Mouse (Mus musculus) urinary bladder, postnatal 36 days (tissue): Measurements from ENCODE around the gene Ube2j2.

Experiments
- DNase-seq, 2 experiments: peaks; one replicate each; pipeline ENCODE4 v3.0.0; 2022; ENCODE audit warnings: low spot score in 2 of 2, mixed read lengths in 1 of 2

Gene Ube2j2

DNA sequence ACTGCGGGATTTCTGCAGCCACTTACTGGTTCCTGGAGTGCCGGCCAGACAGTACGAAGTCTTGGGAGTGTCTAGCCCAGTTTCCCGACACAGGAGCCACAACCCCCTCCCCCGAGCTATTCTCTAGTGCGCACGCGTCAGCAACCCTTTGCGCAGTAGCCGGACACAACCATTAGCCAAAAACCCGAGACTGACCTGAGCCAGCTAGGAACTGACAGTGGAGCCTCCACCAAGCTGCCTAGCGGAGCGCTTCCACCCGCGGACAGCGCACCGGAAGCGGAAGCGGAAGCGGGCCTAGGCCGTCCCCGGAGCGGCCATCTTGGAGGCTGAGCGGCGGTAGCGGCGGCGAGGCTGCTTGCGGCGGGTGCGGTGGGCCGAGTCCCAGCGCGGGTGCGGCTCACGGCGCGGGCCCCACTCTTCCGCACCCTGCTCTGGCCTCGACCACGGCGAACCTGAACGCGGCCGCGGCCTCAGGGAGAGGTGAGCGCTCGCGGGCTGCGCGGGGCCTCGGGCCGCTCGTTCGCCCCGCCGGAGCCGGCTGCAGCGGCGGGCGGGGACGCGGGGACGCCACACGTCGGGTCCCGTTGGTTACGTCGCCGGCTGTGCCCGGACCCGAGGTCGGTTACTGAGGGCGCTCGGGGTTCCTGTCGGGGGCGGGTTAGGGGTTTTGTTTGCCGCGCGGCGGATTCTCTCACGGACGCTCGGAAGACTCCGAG, at the start of gene Ube2j2:
Gene Ube2j2 (plus strand): TSS at position 298 of the 716 bp plus-strand sequence.
- DNase-seq: peak; percentile 98 to 99

DNA sequence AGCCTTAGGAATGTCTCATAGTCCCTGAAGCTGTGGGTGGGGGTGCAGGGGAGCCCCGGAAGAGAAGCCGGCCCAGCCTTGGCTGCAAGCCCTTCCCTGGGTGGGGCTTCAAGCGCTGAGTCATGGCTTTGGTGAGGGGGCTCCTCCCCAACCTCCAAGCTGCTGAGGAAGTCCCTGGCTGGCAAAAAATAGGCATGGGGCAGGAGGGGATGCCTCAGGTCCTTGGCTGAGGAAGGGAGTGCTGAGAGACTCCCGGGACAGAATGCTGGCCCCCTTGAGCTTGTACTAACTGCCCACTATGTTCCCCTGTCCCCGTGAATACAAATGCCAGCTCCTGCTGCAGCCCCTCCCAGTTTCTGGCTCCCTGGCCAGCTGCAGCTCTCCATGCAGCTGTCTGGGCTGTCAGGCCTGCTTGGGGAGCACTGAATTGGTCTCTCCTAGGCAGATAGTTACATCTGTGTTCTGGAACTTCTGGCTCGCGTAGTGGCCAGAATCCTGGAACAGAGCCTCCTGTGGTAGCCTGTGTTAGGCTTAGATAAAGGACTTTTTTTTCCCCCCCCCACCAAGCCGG, 49.2 kb upstream of the Ube2j2 start:
- DNase-seq: peak; percentile 76 to 86

DNA sequence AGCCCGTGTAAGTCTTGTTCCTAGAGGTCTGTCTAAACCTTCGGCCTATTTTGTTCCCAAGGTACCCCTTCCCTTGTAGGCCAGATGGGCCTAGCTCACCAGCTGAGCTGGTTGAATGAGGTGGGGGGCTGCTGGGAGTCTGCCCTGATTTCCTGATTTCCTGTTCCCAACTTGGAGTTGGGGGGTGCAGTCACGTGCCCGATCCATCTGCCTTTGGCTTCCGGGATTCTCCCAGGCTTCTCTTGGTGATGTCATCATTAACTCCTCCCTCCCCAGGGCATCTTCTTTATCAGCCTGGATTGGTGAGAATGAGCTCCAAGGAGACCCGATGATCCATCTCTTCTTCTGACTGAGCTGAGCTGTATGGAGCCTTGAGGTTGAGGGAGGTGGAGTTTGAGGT, 48.4 kb upstream of the Ube2j2 start:
- DNase-seq: peak; percentile 27 to 65

GRCm38 (mm10) chr4:155895826-155896225, 47.8 kb upstream of the Ube2j2 start:
- DNase-seq: no peak

DNA sequence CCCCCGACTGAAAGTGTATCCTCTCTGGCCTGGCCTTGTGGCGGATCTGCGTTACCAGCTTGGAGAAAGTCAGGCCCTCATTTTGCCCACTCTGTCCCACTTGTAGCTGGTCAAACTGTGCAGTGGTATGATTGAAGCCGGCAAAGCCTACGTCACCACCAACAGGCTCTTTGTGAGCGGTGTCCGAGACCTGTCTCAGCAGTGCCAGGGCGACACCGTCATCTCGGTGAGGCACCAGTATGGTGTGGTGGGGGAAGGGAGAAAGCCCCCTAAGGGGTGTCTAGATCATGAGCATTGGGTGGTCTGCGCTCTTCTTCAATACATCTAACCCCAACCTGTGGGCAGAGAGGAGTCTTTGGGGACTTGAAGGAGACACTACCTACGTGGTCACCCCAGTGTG, 47.2 kb upstream of the Ube2j2 start:
- DNase-seq: no peak

DNA sequence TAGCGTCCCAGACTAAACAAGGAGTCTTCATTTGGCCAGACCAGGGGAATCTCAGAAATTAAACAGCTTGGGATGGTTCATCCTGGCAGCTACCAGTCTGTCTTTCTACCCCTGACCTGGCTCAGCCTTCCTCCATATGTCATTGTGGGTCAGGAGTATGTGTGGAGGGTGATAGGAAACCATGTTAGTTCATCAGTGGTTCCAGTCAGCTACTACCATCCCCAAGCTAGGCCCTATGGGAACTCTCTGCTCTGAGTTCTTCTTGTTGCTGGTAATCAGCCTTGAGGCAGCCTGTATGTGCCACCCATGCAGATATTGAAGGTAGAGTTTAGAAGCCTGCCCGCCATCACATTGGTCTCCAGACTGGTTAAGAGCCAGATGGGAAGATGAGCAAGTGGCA, 45.3 kb upstream of the Ube2j2 start:
- no peak for DNase-seq

- DNase-seq: no peak
Measured at GRCm38 (mm10) chr4:155899355-155899754, 44.3 kb upstream of the Ube2j2 start.

- DNase-seq: no peak
Measured at GRCm38 (mm10) chr4:155901205-155901604, 42.4 kb upstream of the Ube2j2 start.

DNA sequence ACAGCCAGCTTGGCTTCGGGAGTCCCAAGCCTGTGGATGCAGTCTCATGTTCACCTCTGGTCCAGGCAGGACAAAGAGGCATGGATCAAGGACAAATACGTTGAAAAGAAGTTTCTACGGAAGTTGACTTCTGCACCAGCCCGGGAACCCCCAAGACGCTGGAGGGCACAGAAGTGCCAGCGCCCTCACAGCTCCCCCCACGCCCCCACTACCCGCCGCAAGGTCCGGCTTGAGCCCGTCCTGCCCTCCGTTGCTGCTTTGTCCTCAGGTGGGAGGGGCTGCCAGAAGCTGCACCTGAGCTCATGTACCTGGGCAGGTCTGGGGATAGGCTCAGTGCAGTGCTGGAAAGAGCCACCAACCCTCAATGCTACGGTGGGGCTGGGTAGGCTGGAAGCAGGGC, 40.4 kb upstream of the Ube2j2 start:
- no peak for DNase-seq

DNA sequence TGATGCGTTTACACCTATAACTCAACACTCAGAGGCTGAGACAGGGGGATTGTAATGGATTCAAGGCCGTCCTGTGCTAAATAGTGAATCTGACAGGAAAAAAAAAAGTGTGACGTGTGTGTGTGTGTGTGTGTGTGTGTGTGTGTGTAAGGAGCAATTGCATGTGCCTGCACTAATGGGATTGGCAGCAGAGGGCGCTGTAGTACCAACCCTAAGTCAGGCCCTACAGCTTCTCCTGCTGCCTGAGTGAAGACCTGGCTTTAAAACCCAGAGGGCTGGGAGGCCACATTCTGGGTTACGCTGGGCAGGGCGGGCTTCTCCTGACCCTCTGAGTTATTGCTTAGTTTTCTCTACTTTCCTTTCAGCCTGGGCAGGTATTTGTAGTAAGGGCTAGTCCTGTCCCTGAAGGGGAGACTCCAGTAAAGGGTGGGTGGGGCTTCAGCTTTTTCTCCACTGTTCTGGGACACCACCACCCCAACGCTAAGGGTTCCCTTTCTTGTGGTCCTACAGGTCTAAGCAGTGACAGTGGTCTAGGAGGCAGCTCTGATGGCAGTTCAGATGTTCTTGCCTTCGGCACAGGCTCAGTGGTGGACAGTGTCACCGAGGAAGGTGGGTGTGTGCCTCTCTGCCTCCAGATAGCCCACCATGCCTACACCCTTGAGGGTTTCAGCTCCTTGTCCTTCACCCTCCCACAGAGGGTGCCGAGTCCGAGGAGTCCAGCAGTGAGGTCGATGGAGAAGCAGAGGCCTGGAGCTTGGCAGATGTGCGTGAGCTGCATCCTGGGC, 39.1 kb upstream of the Ube2j2 start:
- no peak for DNase-seq

DNA sequence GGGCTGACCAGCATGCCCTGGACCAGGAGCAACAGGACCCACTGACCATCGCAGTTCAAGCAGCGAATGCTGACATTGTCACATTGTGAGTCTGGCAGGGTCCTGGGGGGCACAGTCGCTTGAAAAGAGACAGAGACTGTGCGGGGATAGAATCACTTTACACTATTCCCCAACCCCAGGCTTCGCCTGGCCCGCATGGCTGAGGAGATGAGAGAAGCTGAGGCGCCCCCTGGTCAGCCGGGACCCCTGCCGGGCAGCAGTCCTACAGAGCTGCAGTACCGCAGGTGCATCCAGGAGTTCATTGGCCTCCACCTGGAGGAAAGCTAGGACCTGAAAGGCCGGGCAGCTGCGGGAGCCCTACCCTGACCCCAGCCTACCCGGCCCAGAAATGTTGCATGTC, 38.0 kb upstream of the Ube2j2 start:
- DNase-seq: no peak

DNA sequence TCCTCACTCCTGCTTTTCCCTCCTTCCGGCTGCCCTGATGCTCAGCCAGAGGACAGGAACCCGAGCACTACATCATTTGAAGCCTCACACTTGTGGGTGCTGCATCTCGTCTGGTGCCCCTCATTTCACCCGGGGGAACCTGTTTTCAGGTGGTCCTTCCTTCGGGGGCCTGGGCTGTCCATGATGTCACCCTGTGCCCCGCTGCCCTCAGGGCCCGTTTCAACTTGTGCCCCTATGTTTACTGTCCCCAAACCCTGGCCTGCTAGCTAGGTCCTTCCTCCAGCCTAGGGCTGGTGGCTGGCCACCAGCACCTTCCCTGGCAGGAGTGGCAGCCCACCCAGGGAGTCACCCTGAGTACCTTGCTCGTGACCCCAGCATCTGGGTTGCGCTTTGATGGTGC, 37.5 kb upstream of the Ube2j2 start:
- peak in 1 of 2 experiments; percentile 0 for DNase-seq

DNA sequence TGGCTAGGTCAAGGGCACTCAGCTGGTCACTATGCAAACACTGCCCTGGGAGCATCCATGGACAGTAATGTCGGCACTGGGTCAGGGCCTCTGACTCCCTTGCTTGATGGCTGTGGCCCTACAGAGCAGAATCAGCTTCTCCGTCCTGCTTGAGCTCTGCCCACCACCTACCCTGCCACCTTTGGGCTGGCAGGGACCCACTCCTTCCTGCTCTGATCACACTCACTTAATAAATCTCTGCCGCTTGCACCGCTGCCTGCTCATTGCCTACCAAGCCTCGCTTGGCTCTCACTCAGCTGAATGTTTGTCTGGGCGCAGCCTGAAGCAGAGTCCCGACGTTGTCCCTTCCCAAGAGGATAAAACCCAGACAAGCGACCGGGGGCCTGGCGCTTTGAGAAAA, 36.6 kb upstream of the Ube2j2 start:
- DNase-seq: peak in 1 of 2 experiments; percentile 1

- DNase-seq: no peak
Measured at GRCm38 (mm10) chr4:155908281-155908680, 35.4 kb upstream of the Ube2j2 start.

GRCm38 (mm10) chr4:155908751-155909150, 34.9 kb upstream of the Ube2j2 start:
- no peak for DNase-seq

DNA sequence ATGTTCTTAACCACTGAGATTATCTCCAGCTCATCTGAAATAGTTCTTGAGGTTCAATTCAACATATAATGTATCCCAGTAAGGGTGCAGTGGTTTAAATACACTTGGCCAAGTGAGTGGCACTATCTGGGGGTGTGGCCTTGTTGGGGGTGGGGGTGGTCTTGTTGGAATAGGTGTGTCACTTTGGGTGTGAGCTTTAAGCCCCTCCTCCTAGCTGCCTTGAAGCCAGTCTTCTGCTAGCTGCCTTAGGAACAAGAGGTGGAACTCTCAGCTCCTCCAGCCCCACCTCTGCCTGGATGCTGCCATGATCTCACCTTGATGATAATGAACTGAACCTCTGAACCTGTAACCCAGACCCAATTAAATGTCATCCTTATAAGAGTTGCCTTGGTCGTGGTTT, 11.6 kb upstream of the Ube2j2 start:
- DNase-seq: no peak

- peak in 1 of 2 experiments; percentile 44 for DNase-seq
Measured at GRCm38 (mm10) chr4:155943049-155943452, 580 bp upstream of the Ube2j2 start.

DNA sequence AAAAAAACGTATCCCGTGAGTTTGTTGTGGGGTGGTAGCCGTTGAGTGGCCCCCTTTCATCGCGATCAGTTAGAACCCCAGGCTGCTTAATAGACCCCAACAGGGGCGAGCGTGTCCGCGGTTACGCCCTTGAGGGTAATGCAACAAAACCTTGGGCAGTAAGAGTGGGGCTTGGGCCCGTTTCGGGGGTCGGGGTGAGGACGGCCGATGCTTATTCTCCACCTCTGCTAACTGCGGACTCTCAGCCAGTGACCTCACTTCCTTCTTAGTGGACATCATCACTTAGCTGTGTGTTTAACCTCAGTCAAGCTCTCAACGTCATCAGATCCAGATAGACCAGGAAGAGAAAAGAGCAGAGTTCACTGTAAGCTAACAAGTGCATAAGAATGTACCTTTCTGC, 640 bp downstream of the Ube2j2 start:
- no peak for DNase-seq

DNA sequence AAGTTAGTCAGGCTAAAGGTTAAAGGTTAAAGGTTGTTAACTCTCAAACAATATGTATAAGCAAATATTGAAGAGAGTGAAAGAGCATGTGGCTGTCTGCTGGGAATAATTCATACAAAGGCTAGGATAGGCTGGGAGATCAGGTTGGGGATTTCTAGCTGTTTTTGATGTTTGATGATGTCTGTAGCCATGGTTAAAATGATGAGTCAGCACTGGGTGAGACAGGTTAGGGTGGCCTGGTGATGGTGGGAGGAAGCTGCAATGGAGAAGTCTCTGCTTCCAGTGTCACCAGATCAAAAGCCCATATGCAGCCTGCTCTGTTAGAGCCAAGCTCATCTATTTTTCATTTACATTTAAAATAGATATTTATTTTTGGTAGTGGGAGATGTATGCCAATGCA, 3.5 kb downstream of the Ube2j2 start:
- DNase-seq: no peak

DNA sequence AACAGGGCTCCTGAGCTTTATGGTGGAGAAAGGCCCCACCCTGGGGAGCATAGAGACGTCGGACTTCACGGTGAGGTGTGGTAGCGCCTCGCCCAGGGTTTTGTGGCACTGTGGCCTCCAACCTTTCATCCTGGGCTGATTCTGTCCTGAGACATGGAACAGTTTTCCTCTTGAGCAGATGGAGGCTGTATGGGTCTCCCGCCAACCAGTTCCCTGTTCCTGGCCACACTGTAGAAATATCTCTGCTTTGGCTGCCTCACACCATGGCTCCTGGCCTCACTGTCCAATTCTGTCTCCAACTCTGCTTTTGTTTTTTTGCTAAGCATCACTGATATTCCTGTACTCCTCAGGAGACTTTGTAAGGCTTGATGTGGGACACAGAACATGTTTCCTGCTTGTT, 11.9 kb downstream of the Ube2j2 start:
- no peak for DNase-seq

- peak; percentile 53 to 69 for DNase-seq
Measured at GRCm38 (mm10) chr4:155959275-155959674, 15.6 kb downstream of the Ube2j2 start.

DNA sequence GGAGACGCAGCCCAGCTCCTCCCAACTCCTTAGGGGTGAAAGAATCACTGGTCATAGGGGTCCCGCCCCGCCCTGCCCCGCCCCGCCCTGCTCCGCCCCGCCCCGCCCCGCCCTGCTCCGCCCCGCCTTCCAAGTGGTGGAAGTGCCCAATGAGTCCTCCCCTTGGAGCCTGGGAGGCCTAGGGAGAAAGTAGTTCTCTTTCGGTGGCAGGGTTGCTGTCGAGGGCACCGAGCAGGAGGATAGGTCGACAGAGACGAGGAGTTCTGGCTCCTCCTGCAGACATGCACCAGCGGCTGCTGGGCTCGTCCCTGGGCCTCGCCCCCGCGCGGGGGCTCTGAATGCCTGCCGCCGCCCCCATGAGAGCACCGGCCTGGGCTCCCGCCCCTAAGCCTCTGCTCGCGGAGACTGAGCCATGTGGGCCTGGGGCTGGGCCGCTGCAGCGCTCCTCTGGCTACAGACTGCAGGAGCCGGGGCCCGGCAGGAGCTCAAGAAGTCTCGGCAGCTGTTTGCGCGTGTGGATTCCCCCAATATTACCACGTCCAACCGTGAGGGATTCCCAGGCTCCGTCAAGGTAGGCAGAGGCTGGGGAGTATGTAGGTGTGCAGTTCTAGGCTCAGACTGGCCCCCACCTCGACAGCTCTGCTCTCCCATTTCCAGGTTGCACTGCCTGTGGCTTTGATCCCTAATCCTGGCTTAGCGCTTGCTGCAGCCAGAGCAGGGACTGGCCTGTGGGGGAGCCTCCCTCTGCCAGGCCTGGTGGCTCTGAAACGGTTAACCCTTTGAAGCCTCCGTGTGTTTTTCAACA, 18.7 kb downstream of the Ube2j2 start, which contains the start of gene C1qtnf12:
Gene C1qtnf12 (plus strand): TSS at position 152 of the 805 bp plus-strand sequence.
- peak; percentile 28 to 38 for DNase-seq
